Mouse (Mus musculus) cerebellum, adult 9-11 months (tissue): Measurements from ENCODE around the gene Zfp335.

Experiments
- DNase-seq: peaks from one replicate; pipeline ENCODE4 v3.0.0; 2022

Zfp335 gene

GRCm38 (mm10) chr2:164924100-164924857, 12.7 kb upstream of the Zfp335 start:
- peak; percentile 91 for DNase-seq

GRCm38 (mm10) chr2:164923291-164923690, 11.7 kb upstream of the Zfp335 start:
- DNase-seq, result no peak

- no peak for DNase-seq
Observed at GRCm38 (mm10) chr2:164921984-164922383, 10.4 kb upstream of the Zfp335 start.

GRCm38 (mm10) chr2:164918325-164918724, 6.8 kb upstream of the Zfp335 start:
- peak; percentile 40 for DNase-seq

- DNase-seq, result no peak
Observed at GRCm38 (mm10) chr2:164917371-164917770, 5.8 kb upstream of the Zfp335 start.

- no peak for DNase-seq
Observed at GRCm38 (mm10) chr2:164916820-164917219, 5.3 kb upstream of the Zfp335 start.

- peak; percentile 59 for DNase-seq
Observed at GRCm38 (mm10) chr2:164913428-164913786, 1.9 kb upstream of the Zfp335 start.

- DNase-seq, result peak; percentile 16
Observed at GRCm38 (mm10) chr2:164912749-164913427, 1.3 kb upstream of the Zfp335 start.

GRCm38 (mm10) chr2:164912151-164912550, 594 bp upstream of the Zfp335 start:
- DNase-seq, result no peak

- no peak for DNase-seq
Observed at GRCm38 (mm10) chr2:164910360-164911061, 1.0 kb downstream of the Zfp335 start.

GRCm38 (mm10) chr2:164909542-164909941, 2.0 kb downstream of the Zfp335 start:
- DNase-seq, result peak; percentile 57

GRCm38 (mm10) chr2:164909100-164909499, 2.5 kb downstream of the Zfp335 start:
- DNase-seq, result peak; percentile 40

GRCm38 (mm10) chr2:164908011-164908410, 3.5 kb downstream of the Zfp335 start:
- DNase-seq, result peak; percentile 28

GRCm38 (mm10) chr2:164907511-164907910, 4.0 kb downstream of the Zfp335 start:
- no peak for DNase-seq

- no peak for DNase-seq
Observed at GRCm38 (mm10) chr2:164906071-164906470, 5.5 kb downstream of the Zfp335 start.

GRCm38 (mm10) chr2:164903496-164903895, 8.1 kb downstream of the Zfp335 start:
- DNase-seq, result no peak

- peak; percentile 70 for DNase-seq
Observed at GRCm38 (mm10) chr2:164901380-164901779, 10.2 kb downstream of the Zfp335 start.

- no peak for DNase-seq
Observed at GRCm38 (mm10) chr2:164899723-164900459, 11.7 kb downstream of the Zfp335 start.

- DNase-seq, result no peak
Observed at GRCm38 (mm10) chr2:164899034-164899433, 12.5 kb downstream of the Zfp335 start.

- DNase-seq, result no peak
Observed at GRCm38 (mm10) chr2:164898008-164898407, 13.5 kb downstream of the Zfp335 start.

GRCm38 (mm10) chr2:164895885-164896284, 15.7 kb downstream of the Zfp335 start:
- no peak for DNase-seq

- no peak for DNase-seq
Observed at GRCm38 (mm10) chr2:164894644-164895043, 16.9 kb downstream of the Zfp335 start.

GRCm38 (mm10) chr2:164894048-164894447, 17.5 kb downstream of the Zfp335 start:
- DNase-seq, result no peak
